Mouse (Mus musculus) kidney, postnatal 25 days (tissue): ENCODE measurements at regions not wholly inside any gene's neighbourhood (a gene's known extent, or its start where the extent isn't known, plus 50 kb on each side); places are given as distances from the start of the nearest gene placed in this dataset.

Source experiments
- DNase-seq, 2 experiments: peaks; one replicate each; pipeline ENCODE4 v3.0.0; 2021; ENCODE audit warnings: mixed read lengths in 2 of 2

DNA sequence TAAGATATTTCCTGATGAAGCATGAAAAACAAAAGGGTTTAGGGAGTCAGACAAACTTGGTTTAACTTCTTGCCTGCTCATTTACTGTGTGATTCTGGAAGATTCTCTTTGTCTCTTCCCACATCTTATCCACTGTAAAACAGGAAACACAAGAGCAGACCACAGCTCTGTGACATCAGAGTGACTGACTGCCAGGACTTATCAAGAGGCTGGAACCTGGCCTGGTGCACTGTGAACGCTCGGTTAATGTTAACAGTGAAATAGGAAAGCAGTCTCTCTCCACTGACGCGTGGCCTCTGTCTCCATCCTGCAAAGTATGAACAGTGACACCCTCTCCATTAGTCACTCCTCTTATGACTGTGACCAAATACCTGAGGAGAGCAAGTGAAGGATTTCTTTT, 73.1 kb upstream of the Noct start:
- no peak for DNase-seq

DNA sequence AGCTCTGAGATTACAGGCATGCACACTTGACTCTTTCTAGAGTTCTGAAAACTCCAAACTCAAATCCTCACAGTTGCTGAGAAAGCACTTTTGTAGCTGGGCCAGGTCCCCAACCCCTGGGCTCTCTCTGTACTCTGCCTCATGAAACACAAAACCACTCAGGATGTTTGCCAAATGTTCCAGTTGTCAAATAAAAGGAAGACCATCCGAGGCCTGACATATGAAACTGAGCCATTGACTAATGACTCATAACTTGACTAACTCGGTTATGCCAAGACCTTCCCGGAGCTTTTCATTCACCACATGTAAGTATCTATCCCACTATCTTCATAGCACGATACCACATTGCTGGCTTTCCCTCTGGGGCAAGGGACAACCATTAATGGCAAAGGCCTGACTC, 68.6 kb upstream of the Noct start:
- DNase-seq, result no peak

DNA sequence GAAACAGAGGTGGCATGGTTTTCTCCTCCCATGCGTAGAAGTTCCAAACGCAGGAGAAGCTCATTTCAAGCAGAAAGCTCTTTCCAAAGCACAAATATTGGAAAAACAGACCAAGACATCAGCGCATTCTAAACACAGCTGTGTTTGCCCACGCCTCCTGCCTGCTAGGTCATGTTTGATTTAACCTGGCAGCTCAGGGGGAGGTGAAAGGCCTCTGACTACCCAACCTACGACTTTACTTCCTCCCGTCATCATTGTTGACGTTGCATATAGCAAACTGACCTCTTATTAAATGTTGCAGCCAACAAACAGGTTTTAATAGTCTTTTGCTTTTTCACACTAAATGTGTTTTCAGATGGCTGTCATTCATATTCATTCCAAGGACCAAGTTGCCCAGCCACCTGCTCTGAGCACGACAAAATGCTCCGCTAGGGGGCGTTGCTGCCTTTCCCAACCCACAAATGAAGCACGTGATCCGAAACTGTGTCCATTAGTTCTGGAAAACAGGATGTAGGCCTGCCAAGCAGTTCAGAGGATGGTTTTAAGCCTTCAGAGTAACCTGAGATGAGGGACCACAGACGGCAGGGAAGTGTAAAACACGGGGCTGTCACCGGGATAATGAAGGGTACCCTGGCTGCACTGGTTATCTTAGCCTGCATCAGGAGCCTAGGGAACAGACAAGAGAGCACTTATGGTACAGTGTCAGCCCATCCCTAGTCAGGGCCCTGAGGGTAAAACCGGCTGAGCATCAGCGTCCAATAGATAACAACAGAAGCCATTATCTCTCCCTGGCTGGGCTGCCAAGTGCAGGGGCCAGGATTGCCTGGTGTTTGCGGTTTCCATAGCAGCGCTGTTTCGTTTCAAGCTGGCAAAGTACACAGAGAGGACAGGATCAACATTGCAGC, 67.6 kb upstream of the Noct start:
- peak; percentile 77 for DNase-seq

DNA sequence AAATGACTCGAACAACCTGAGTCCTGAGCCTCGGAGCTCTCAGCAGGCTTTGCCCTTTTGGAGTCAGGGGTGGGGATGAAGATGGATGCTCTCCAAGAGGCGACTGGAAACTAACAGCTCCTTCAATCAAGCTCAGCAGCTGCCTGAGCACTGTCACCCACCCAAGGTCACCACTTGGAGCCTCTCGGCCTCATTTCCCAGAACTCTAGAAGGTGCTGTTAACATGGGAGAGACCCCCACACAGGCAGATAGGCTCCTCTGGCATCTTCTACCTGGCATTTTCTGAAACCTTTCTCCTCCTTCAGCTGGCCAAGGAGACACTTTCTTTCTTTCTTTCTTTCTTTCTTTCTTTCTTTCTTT, 67.0 kb upstream of the Noct start:
- no peak for DNase-seq

DNA sequence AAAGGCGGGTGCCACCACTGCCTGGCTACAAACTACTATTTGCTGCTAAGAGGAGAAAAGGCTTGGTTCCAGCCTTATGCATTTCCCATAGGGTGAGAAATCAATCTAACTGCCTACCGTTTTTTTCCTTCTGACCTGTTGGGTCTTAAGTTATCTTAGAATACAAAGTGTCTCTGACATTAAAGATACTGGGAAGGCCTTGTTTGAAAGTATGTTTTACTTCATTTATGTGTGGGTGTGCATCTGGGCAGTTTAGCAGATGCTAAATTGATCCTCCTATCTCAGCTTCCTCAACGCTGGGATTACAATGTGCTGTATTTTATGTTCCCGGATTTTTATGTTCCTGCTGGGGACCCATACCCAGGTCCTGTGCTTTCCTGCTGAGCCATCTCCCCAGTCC, 65.8 kb upstream of the Noct start:
- no peak for DNase-seq

- no peak for DNase-seq
These were observed 64.9 kb upstream of the Noct start for GRCm38 (mm10) chr3:51159322-51159721.

DNA sequence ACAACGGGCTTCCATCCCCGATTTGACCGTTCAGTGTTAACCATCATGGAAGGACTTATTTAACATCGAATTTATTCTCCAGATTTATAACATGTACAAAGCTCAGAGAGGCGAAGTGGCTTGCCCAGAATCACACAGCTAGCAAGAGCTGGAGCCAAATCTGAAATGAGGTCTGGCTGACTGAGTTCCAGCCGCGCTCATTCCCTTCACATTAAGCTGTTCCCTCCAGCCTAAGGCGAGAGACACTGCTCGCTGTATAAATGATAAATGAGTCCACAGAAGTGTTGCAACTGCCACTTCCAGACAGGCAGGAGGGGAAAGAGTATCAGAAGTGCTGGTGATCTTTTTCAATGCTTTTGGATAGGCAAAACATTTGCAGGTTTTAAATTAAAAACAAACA, 64.4 kb upstream of the Noct start:
- DNase-seq, result no peak

DNA sequence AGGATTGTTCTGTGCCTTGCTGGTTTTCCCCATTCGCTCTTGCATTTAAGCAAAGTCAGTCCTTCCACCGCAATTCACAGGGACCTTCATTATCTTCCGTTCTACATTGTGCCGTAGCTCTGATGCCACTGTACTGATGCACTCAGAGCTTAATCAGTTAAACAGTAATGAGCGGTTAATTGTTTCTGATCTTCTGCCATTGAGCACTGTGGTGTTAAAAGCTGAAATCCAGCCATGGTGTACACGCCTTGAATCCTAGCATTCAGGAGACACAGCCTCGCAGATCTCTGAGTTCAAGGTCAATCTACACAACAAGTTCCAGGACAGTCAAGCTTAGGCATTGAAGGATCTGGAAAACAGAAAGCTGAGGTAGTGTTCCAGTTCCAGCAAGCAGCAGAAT, 63.6 kb upstream of the Noct start:
- no peak for DNase-seq

- DNase-seq, result no peak
These were observed 54.9 kb upstream of the Noct start for GRCm38 (mm10) chr3:51169150-51169925.

GRCm38 (mm10) chr3:51170225-51170852, 53.9 kb upstream of the Noct start:
- DNase-seq, result peak; percentile 78 to 79
